In genomic region chr6:81782815-81783435, GRCm38 (mm10) we compare ENCODE assay signal across 26 mouse cellular contexts.
DNase-seq lines count a peak whose midpoint lies in the region; ATAC-seq lines count a peak whose summit lies in the region.
"Had no signal": no experiment of that assay in that cellular context is flagged by ENCODE, and none has a peak within 500 bp of the region (broad histone marks: within the 10 kb centered on the region; RNA-seq: fewer than 3 reads in every experiment).

No protein-coding gene starts in this region.

- H3K27ac ChIP-seq in forebrain, embryonic 13.5 days, result no peak overlapping the region
- no peak overlapping the region for H3K27ac ChIP-seq in forebrain, embryonic 11.5 days (ENCODE audit: low read depth, low read length)
- H3K27ac ChIP-seq in forebrain, embryonic 16.5 days (ENCODE audit: low read length), result no peak overlapping the region
- H3K27ac ChIP-seq: embryonic facial prominence, embryonic 15.5 days; hindbrain, embryonic 14.5 days; limb, embryonic 13.5 days; liver, embryonic 12.5 days; midbrain, embryonic 13.5 days; stomach, postnatal 0 days had no signal

- H3K9ac ChIP-seq in forebrain, embryonic 13.5 days, result no peak overlapping the region
- H3K9ac ChIP-seq in forebrain, embryonic 11.5 days (ENCODE audit: low read length), result no peak overlapping the region
- H3K9ac ChIP-seq in forebrain, embryonic 16.5 days (replicated peaks; ENCODE audit: low read depth, low read length), result no peak overlapping the region
- H3K9ac ChIP-seq: embryonic facial prominence, embryonic 15.5 days; hindbrain, embryonic 14.5 days; limb, embryonic 13.5 days; liver, embryonic 12.5 days; midbrain, embryonic 13.5 days had no signal

- no peaks in the 10 kb centered on the region for H3K27me3 ChIP-seq in forebrain, embryonic 13.5 days
- H3K27me3 ChIP-seq in forebrain, embryonic 11.5 days (ENCODE audit: control insufficient read depth, insufficient read depth, low read length), result no peaks in the 10 kb centered on the region
- no peaks in the 10 kb centered on the region for H3K27me3 ChIP-seq in forebrain, embryonic 16.5 days (replicated peaks; ENCODE audit: control insufficient read depth, insufficient read depth, low read length)
- H3K27me3 ChIP-seq: embryonic facial prominence, embryonic 15.5 days; limb, embryonic 13.5 days; liver, embryonic 12.5 days; midbrain, embryonic 13.5 days had no signal

- peaks cover 4% of the 10 kb centered on the region; the same call in 1 of the 2 replicates for H3K4me1 ChIP-seq in forebrain, embryonic 13.5 days
- no peaks in the 10 kb centered on the region for H3K4me1 ChIP-seq in forebrain, embryonic 11.5 days (replicated peaks; ENCODE audit: control insufficient read depth, insufficient read depth, low read length)
- H3K4me1 ChIP-seq in forebrain, embryonic 16.5 days (replicated peaks; ENCODE audit: control insufficient read depth, insufficient read depth, low read length), result peaks cover 10% of the 10 kb centered on the region
- H3K4me1 ChIP-seq: embryonic facial prominence, embryonic 15.5 days; limb, embryonic 13.5 days; liver, embryonic 12.5 days; midbrain, embryonic 13.5 days had no signal

- no peaks in the 10 kb centered on the region for H3K9me3 ChIP-seq in forebrain, embryonic 13.5 days (replicated peaks)
- no peaks in the 10 kb centered on the region for H3K9me3 ChIP-seq in forebrain, embryonic 11.5 days (ENCODE audit: control insufficient read depth, low read length)
- H3K9me3 ChIP-seq in forebrain, embryonic 16.5 days (ENCODE audit: control insufficient read depth, low read length), result no peaks in the 10 kb centered on the region
- H3K9me3 ChIP-seq: embryonic facial prominence, embryonic 15.5 days; limb, embryonic 13.5 days; liver, embryonic 12.5 days; midbrain, embryonic 13.5 days had no signal

- H3K4me2 ChIP-seq in forebrain, embryonic 13.5 days, result no peak overlapping the region
- no peak overlapping the region for H3K4me2 ChIP-seq in forebrain, embryonic 11.5 days (ENCODE audit: low read depth, low read length, severe bottlenecking)
- no peak overlapping the region for H3K4me2 ChIP-seq in forebrain, embryonic 16.5 days (ENCODE audit: low read length)
- H3K4me2 ChIP-seq: embryonic facial prominence, embryonic 15.5 days; hindbrain, embryonic 14.5 days; limb, embryonic 13.5 days; liver, embryonic 12.5 days; midbrain, embryonic 13.5 days had no signal

- 24% methylated on average over 8 of the region's 8 CpGs for WGBS in forebrain, embryonic 13.5 days
- 36% methylated on average over 8 of the region's 8 CpGs for WGBS in forebrain, embryonic 11.5 days
- WGBS in forebrain, embryonic 16.5 days, result 22% methylated on average over 8 of the region's 8 CpGs

- ATAC-seq in forebrain, embryonic 13.5 days, result peak; percentile 48; the same call in 1 of the 2 replicates
- no peak for ATAC-seq in forebrain, embryonic 11.5 days (replicated peaks; ENCODE audit: low FRiP score)
- ATAC-seq in forebrain, embryonic 16.5 days, result peak; percentile 45; the same call in 1 of the 2 replicates
- ATAC-seq: CD4-positive, CD25-positive, alpha-beta regulatory T cell, adult 4 months; inflammation-experienced regulatory T-cells, adult 6 months; liver, embryonic 12.5 days; midbrain, embryonic 13.5 days had no signal

- no peak for DNase-seq in forebrain, embryonic 11.5 days (ENCODE audit: low spot score)
- DNase-seq in layer of hippocampus, adult 18-20 months (ENCODE audit: low spot score in 2 of 2), result peak; percentile 35 to 67
- DNase-seq in layer of hippocampus, adult 11-12 months (ENCODE audit: low spot score), result no peak
- peak; percentile 34 for DNase-seq in Muller cell, postnatal 12 days (ENCODE audit: inconsistent ontology term)
- no peak for DNase-seq in cerebellum, adult 11 months
- DNase-seq: adrenal gland, postnatal 36 days; cerebellum, adult 18-20 months; cerebellum, postnatal 14 days; embryo, embryonic 11 days; gastrocnemius, postnatal 36 days; heart, postnatal 4 days; kidney, adult 8-10 months; kidney, postnatal 25 days; lung, adult 18-20 months; lung, postnatal 14 days; right cerebral cortex, postnatal 14 days had no signal

- H3K36me3 ChIP-seq in forebrain, embryonic 13.5 days (ENCODE audit: poor library complexity, severe bottlenecking), result no peaks in the 10 kb centered on the region
- no peaks in the 10 kb centered on the region for H3K36me3 ChIP-seq in forebrain, embryonic 11.5 days (ENCODE audit: control insufficient read depth, insufficient read depth, low read length)
- H3K36me3 ChIP-seq in forebrain, embryonic 16.5 days (ENCODE audit: control insufficient read depth, insufficient read depth), result no peaks in the 10 kb centered on the region
- H3K36me3 ChIP-seq: embryonic facial prominence, embryonic 15.5 days; limb, embryonic 13.5 days; liver, embryonic 12.5 days; midbrain, embryonic 13.5 days had no signal

- H3K4me3 ChIP-seq in forebrain, embryonic 13.5 days, result no peak overlapping the region
- H3K4me3 ChIP-seq in forebrain, embryonic 11.5 days (ENCODE audit: low read depth, low read length), result no peak overlapping the region
- H3K4me3 ChIP-seq in forebrain, embryonic 16.5 days (replicated peaks; ENCODE audit: low read length), result no peak overlapping the region
- H3K4me3 ChIP-seq: embryonic facial prominence, embryonic 15.5 days; limb, embryonic 13.5 days; liver, embryonic 12.5 days; midbrain, embryonic 13.5 days had no signal

Comparison
In these comparisons a context has a peak if more than half of its experiments do, and no peak if none do; other contexts are left out.
1. DNase-seq: peak in layer of hippocampus, adult 18-20 months (2 of 2) and Muller cell, postnatal 12 days (single experiment); none in forebrain, embryonic 11.5 days (single experiment), layer of hippocampus, adult 11-12 months (single experiment) and cerebellum, adult 11 months (single experiment).